Mouse (Mus musculus) hindbrain, embryonic 14.5 days (tissue): ENCODE measurements around the gene BC024978. TPM values are rescaled to one million over a fixed set of nuclear protein-coding genes. Genes with fewer than 3 reads are reported as not detected.
A peak's percentile ranks its signal among the peaks of the same experiment; 100 is the strongest.

Experiments
- ATAC-seq: fragments of 200-750 bp; cut with Nextera tagmentation; 2 replicates; pipeline ENCODE4 v1.8.0; 2017; ENCODE audit warnings: moderate number of reproducible peaks, mild to moderate bottlenecking, moderate TSS enrichment, moderate library complexity; ENCODE audit not compliant: low FRiP score
- DNase-seq: peaks from one replicate; pipeline ENCODE4 v3.0.0-alpha.2; 2015; ENCODE audit warnings: low spot score
- H3K27ac ChIP-seq: fragments of 300-500 bp; sonication (generic); 2 replicates; pipeline ENCODE4 v1.5.1; 2014; ENCODE audit warnings: mild to moderate bottlenecking, moderate library complexity
- H3K27me3 ChIP-seq: fragments of 300-500 bp; sonication (generic); 2 replicates; pipeline ENCODE4 v1.6.1; 2014; ENCODE audit warnings: mild to moderate bottlenecking, low read length, mixed read lengths; ENCODE audit not compliant: control insufficient read depth, insufficient read depth
- H3K36me3 ChIP-seq: fragments of 300-500 bp; sonication (generic); replicated peaks from 2 replicates; pipeline ENCODE4 v1.6.1; 2014; ENCODE audit not compliant: control insufficient read depth, insufficient read depth
- H3K4me1 ChIP-seq: fragments of 300-500 bp; sonication (generic); replicated peaks from 2 replicates; pipeline ENCODE4 v1.6.1; 2014; ENCODE audit warnings: antibody characterized with exemption, low read length, mixed read lengths; ENCODE audit not compliant: control insufficient read depth, insufficient read depth
- H3K4me2 ChIP-seq: fragments of 300-500 bp; sonication (generic); replicated peaks from 2 replicates; pipeline ENCODE4 v1.6.1; 2014; ENCODE audit warnings: mild to moderate bottlenecking, moderate library complexity
- H3K4me3 ChIP-seq: fragments of 300-500 bp; sonication (generic); replicated peaks from 2 replicates; pipeline ENCODE4 v1.5.1; 2014; ENCODE audit warnings: mild to moderate bottlenecking, low read length
- H3K9ac ChIP-seq: fragments of 300-500 bp; sonication (generic); 2 replicates; pipeline ENCODE4 v1.6.1; 2014
- H3K9me3 ChIP-seq: fragments of 300-500 bp; sonication (generic); 2 replicates; pipeline ENCODE4 v1.6.1; 2016; ENCODE audit warnings: low read length; ENCODE audit not compliant: control insufficient read depth
- WGBS: fragments of 180-500 bp; shearing (Covaris S2); extraction: QIAGEN DNeasy Blood & Tissue Kit; methylation state at CpG from one replicate; pipeline ENCODE4 v1.1.7; 2014; 5-methylcytosine and 5-hydroxymethylcytosine counted together
- polyA plus RNA-seq: library from polyadenylated mRNA; unstranded; fragments of >200 nt; fragmentation: Nextera tagmentation; extraction: Ambion mirVana; gene quantifications from 2 replicates; pipeline ENCODE4 v1.2.1, GENCODE M21; 2014

BC024978 gene
- polyA plus RNA-seq, 1 experiment from 2014 or later: 3.4 TPM

- no peaks in the 10 kb centered on the region for H3K27me3 ChIP-seq
- ATAC-seq (no peak), DNase-seq (no peak)
- H3K36me3 ChIP-seq: peaks cover 65% of the 10 kb centered on the region
- 96% methylated on average over 8 of the region's 8 CpGs for WGBS
- no peak overlapping the region for H3K4me2 ChIP-seq
- H3K9me3 ChIP-seq: no peaks in the 10 kb centered on the region
- no peak overlapping the region for H3K27ac ChIP-seq
- no peak overlapping the region for H3K9ac ChIP-seq
- no peak overlapping the region for H3K4me3 ChIP-seq
- H3K4me1 ChIP-seq: no peaks in the 10 kb centered on the region
Measured at GRCm38 (mm10) chr7:27203730-27204449, 8.3 kb downstream of the BC024978 start.

GRCm38 (mm10) chr7:27212626-27213025, 17.0 kb downstream of the BC024978 start:
- DNase-seq (no peak), ATAC-seq (no peak)
- H3K27me3 ChIP-seq: no peaks in the 10 kb centered on the region
- no peak overlapping the region for H3K27ac ChIP-seq
- no peaks in the 10 kb centered on the region for H3K9me3 ChIP-seq
- H3K4me3 ChIP-seq: no peak overlapping the region
- no peak overlapping the region for H3K4me2 ChIP-seq
- no peak overlapping the region for H3K9ac ChIP-seq
- H3K4me1 ChIP-seq: no peaks in the 10 kb centered on the region
- H3K36me3 ChIP-seq: peaks cover 97% of the 10 kb centered on the region
- WGBS: 94% methylated on average over 2 of the region's 2 CpGs

- H3K27ac ChIP-seq: no peak overlapping the region
- peaks cover 1% of the 10 kb centered on the region; the same call in 1 of the 2 replicates for H3K4me1 ChIP-seq
- 89% methylated on average over 7 of the region's 7 CpGs for WGBS
- no peaks in the 10 kb centered on the region for H3K9me3 ChIP-seq
- DNase-seq: no peak
- no peak overlapping the region for H3K4me2 ChIP-seq
- peaks cover 73% of the 10 kb centered on the region for H3K36me3 ChIP-seq
- no peak overlapping the region for H3K9ac ChIP-seq
- ATAC-seq: no peak
- H3K4me3 ChIP-seq: no peak overlapping the region
- no peaks in the 10 kb centered on the region for H3K27me3 ChIP-seq
Measured at GRCm38 (mm10) chr7:27218586-27218985, 23.0 kb downstream of the BC024978 start.

GRCm38 (mm10) chr7:27219937-27220336, 24.4 kb downstream of the BC024978 start:
- H3K4me1 ChIP-seq: peaks cover 14% of the 10 kb centered on the region
- DNase-seq: no peak
- H3K4me2 ChIP-seq: no peak overlapping the region
- H3K27me3 ChIP-seq: no peaks in the 10 kb centered on the region
- no peak overlapping the region for H3K9ac ChIP-seq
- H3K36me3 ChIP-seq: peaks cover 61% of the 10 kb centered on the region
- H3K4me3 ChIP-seq: no peak overlapping the region
- H3K9me3 ChIP-seq: no peaks in the 10 kb centered on the region
- H3K27ac ChIP-seq: no peak overlapping the region
- 57% methylated on average over 11 of the region's 11 CpGs for WGBS
- no peak for ATAC-seq

- H3K36me3 ChIP-seq: peaks cover 43% of the 10 kb centered on the region
- H3K9me3 ChIP-seq: no peaks in the 10 kb centered on the region
- 87% methylated on average over 6 of the region's 6 CpGs for WGBS
- DNase-seq (no peak), ATAC-seq (no peak)
- no peak overlapping the region for H3K4me3 ChIP-seq
- no peak overlapping the region for H3K27ac ChIP-seq
- H3K4me2 ChIP-seq: no peak overlapping the region
- no peaks in the 10 kb centered on the region for H3K27me3 ChIP-seq
- no peak overlapping the region for H3K9ac ChIP-seq
- peaks cover 34% of the 10 kb centered on the region for H3K4me1 ChIP-seq
Measured at GRCm38 (mm10) chr7:27221939-27222338, 26.4 kb downstream of the BC024978 start.

GRCm38 (mm10) chr7:27222538-27222937, 27.0 kb downstream of the BC024978 start:
- Histone ChIP-seq H3K36me3 (peaks cover 37% of the 10 kb centered on the region), H3K4me2 (no peak overlapping the region), H3K27me3 (no peaks in the 10 kb centered on the region), H3K4me3 (no peak overlapping the region), H3K4me1 (peaks cover 40% of the 10 kb centered on the region), H3K27ac (no peak overlapping the region), H3K9ac (no peak overlapping the region), H3K9me3 (no peaks in the 10 kb centered on the region)
- ATAC-seq (no peak), DNase-seq (no peak)
- WGBS: 92% methylated on average over 1 of the region's 1 CpGs

- H3K4me2 ChIP-seq: peak overlapping the region; percentile 92
- no peak overlapping the region for H3K27ac ChIP-seq
- ATAC-seq (no peak), DNase-seq (no peak)
- H3K4me1 ChIP-seq: peaks cover 45% of the 10 kb centered on the region
- no peaks in the 10 kb centered on the region for H3K9me3 ChIP-seq
- H3K27me3 ChIP-seq: no peaks in the 10 kb centered on the region
- H3K36me3 ChIP-seq: peaks cover 15% of the 10 kb centered on the region
- peak overlapping the region; percentile 71 for H3K9ac ChIP-seq
- WGBS: 71% methylated on average over 11 of the region's 11 CpGs
- peak overlapping the region; percentile 54 for H3K4me3 ChIP-seq
Measured at GRCm38 (mm10) chr7:27224877-27225575, 29.4 kb downstream of the BC024978 start.

GRCm38 (mm10) chr7:27227276-27227675, 31.7 kb downstream of the BC024978 start:
- H3K9me3 ChIP-seq: no peaks in the 10 kb centered on the region
- no peak overlapping the region for H3K27ac ChIP-seq
- H3K4me1 ChIP-seq: peaks cover 45% of the 10 kb centered on the region
- no peak for ATAC-seq
- peaks cover 6% of the 10 kb centered on the region; the same call in 1 of the 2 replicates for H3K36me3 ChIP-seq
- peak overlapping the region; percentile 54 for H3K4me3 ChIP-seq
- peak overlapping the region; percentile 71 for H3K9ac ChIP-seq
- DNase-seq: no peak
- WGBS: 35% methylated on average over 9 of the region's 9 CpGs
- H3K4me2 ChIP-seq: peak overlapping the region; percentile 92
- H3K27me3 ChIP-seq: no peaks in the 10 kb centered on the region

- Histone ChIP-seq H3K4me2 (peak overlapping the region; percentile 92), H3K27ac (peak overlapping the region; percentile 81; the same call in 1 of the 2 replicates), H3K9me3 (no peaks in the 10 kb centered on the region), H3K36me3 (peaks cover 6% of the 10 kb centered on the region; the same call in 1 of the 2 replicates), H3K9ac (peak overlapping the region; percentile 71), H3K4me3 (peak overlapping the region; percentile 54), H3K4me1 (peaks cover 45% of the 10 kb centered on the region), H3K27me3 (no peaks in the 10 kb centered on the region)
- 2% methylated on average over 10 of the region's 10 CpGs for WGBS
- ATAC-seq (peak; percentile 10; the same call in 1 of the 2 replicates), DNase-seq (no peak)
Measured at GRCm38 (mm10) chr7:27227676-27228075, 32.1 kb downstream of the BC024978 start.
